Mouse (Mus musculus) kidney, postnatal 25 days (tissue): ENCODE measurements around the gene Iqck.

Experiments used
- DNase-seq, 2 experiments: peaks; one replicate each; pipeline ENCODE4 v3.0.0; 2021; ENCODE audit warnings: mixed read lengths in 2 of 2

Gene Iqck

DNA sequence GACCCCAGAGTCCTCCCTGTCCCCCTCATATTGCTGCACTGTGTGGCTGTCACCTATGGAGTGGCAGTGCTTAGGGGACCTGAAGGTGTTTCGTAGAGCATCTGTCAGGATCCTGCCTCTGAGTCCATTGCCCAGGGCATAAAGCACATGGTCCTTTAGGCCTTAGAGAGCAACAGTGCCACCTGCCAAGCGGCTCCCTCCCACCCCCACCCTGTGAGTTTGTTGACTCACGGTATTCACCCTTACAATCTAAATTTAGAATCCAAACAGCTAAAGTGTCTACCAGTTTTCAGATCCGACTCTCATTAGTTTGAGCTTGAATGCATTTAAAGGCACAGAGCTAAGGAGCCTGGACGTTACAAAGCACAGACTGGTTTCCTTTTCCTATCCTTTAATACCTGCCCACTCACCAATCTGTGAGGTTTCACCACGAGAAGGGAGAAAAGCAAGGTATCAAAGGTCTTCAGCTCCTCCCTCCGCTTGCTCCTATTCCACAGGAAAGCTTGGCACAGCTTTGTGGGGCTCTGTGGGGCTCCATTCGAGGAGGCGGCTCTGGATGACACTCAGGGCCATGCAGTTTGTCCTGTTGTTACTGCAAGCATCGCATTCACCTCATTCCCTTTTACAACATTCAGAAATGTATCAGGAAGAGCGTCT lies 98.2 kb downstream of the Iqck start:
- DNase-seq, result no peak

DNA sequence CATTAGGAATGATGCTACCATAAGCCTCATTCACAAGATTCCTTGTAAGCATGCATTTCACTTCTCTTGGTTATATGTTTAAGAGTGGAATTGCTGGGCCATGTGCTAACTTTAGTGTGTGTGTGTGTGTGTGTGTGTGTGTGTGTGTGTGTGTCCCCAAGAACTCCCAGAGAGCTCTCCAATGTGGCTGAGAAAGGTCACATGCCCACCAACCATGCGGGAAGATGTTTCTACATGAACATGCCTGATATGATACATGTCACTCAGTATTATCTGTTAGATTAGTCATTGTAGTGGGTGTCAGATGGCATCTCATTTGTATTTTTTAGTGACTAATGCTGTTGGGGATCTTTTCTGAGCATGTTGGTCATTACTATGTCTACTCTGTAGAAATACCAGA lies 99.4 kb downstream of the Iqck start:
- no peak for DNase-seq

DNA sequence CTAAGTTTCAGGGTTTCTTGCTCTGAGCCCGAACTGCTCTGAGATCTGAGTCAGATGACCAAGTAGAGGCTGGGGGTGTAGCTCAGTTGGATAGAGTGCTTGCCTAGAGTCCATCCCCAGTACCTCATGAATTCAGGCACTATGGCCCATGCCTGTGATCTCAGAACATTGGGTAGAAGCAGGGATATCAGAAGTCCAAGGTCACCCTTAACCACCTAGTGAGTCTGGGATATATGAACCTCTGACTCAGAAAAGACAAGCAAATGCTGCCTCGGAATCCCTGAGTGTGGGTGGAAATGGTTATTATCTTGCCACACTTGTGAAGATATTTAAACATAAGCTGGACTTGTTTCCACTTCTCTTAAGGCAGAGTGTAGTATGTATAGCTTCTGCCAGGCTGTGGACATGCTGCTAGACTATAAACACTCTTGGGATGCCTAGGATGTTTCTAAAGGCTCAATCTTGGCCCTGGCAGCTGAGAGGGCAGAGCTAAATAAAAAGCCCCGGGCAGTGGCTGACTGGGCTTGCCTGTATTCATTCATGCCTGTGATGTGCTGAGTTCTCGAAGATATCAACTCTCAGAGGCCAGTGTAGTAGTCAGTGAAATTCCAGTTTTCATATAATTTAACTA lies 101.2 kb downstream of the Iqck start:
- no peak for DNase-seq

DNA sequence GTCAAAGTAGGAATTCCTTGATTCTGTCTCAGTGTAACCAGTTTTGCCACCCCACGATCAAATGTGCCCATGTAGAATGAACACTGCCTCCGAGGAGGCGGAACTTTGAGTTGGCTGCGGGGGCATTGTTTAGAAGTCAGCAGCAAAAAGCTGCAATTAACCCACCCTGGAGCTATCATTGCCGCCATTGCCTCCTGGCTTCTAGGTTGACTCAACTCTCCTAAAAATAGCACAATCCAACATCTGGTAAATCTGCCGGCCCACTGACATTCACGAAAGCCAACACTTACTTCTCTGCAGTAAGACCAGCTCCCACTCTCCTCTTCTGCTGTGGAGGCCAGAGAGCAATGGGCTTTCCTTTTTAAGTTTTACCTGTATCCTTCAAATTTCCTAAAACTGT lies 103.7 kb downstream of the Iqck start:
- no peak for DNase-seq

GRCm38 (mm10) chr7:118964777-118965176 lies 109.2 kb downstream of the Iqck start:
- no peak for DNase-seq

DNA sequence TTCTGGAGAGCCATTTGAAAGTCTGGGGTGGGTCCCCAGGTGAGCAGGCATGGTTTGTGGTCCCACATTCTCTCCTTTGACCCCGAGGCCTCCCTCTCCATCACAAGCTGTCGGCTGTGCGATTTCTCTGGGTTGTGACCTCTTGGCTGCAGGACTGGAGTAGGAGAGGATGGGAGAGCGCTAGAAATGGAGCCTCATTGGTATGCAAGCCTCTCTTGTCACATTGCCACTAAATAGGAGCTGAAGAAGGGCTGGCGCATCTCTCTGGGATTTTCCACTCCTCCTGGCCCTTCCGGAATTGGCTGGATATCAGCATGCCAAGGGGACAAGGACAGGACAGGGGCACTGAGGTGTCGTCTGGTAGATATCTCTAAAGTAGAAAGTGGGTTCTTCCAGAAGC lies 109.6 kb downstream of the Iqck start:
- no peak for DNase-seq

GRCm38 (mm10) chr7:118968870-118969269 lies 113.3 kb downstream of the Iqck start:
- DNase-seq, result no peak

DNA sequence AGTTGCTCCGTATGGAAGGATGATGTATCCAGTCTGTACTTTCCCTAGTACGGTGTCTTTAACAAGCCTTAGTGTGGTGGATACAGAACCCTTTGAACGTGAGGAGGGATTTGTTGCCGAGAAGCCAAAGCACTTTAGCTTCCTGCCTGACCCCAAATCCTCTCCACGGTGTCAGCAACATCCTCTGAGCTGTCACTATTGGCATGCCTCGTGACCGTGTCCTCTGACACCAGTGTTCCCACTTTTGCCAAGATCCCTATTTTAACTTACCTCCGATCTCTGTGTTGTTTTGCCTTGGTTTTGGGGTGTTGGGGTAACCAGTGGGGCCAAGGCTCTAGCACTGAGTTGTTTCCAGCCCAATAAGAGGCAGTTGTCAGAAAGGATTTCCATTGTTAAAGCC lies 115.9 kb downstream of the Iqck start:
- DNase-seq, result no peak

DNA sequence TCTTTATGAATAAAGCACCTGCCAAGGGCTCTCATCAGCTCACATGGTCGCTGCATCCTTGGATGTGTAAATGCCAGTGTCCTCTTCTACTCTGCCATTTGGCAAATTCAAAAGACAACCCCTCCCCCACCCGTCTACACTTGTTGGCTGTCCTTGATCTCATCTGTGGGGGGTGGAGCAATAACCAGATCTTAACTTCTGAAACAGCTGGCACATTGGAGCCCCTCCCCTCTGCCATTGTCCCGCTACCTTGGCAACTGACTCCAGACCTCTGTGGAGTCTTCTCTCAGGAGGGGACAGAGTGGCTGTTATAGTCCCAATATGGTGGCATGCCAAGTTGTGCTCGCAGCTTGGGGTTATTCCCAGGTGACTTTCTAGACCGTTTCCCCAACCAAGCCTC lies 116.8 kb downstream of the Iqck start:
- DNase-seq, result no peak

DNA sequence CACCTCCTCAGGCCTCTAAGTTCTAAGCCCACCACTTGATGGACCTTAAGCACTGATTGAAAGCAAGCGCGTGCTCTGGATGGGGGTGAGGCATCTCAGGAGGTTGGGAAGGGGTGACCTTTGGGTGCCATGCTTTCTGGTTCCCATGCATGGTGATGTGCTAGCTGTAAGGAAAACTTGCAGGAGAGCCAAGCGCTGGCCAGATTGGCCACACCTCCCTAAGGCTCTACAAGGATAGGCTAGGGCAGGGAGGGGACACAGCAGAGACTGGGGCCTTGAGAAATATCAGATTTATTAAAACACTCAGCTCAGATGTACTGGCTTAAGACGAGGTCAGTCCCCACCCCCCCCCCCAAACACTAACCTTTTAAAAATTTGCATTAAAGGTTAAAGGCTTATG lies 117.8 kb downstream of the Iqck start:
- no peak for DNase-seq

- no peak for DNase-seq
Measured at GRCm38 (mm10) chr7:118975837-118976236, 120.3 kb downstream of the Iqck start.

- no peak for DNase-seq
Measured at GRCm38 (mm10) chr7:118976414-118977166, 121.0 kb downstream of the Iqck start.

DNA sequence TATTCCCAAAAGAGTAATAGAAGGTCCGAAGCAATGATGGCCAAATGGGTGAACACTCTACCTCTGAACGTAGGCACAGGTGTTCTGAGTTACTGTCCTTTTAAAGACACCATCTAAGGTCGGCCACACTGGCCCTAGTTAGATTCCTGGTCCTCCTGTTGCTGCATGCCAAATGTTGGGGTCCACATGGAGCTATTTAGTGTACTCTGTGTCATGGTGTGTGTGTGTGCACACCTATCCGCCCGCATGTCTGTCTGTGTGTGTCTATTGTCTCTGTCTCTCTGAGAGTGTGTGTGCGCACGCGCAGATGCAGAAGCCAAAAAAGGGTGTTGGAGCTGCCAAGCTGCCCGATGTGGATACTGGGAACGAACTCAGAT lies 121.6 kb downstream of the Iqck start:
- no peak for DNase-seq

DNA sequence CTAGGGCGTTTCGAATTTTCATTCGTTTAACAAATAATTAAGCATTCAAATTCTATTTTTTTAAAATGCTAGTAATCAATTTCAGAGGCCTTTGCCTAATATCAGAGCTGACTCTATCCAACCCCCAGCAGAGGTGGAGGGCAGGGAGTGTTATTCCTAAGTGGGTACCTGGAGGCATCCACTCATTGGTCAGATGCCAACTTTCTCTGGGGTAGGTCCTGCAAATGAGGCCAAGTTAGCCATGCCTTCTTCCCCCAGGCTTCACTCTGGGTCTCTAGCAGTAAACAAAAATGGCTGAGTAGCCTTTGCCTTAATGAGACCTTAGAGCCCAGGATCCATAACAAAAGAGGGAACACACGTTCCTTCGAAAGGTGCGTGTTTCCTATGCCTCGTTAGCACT lies 123.6 kb downstream of the Iqck start:
- no peak for DNase-seq

DNA sequence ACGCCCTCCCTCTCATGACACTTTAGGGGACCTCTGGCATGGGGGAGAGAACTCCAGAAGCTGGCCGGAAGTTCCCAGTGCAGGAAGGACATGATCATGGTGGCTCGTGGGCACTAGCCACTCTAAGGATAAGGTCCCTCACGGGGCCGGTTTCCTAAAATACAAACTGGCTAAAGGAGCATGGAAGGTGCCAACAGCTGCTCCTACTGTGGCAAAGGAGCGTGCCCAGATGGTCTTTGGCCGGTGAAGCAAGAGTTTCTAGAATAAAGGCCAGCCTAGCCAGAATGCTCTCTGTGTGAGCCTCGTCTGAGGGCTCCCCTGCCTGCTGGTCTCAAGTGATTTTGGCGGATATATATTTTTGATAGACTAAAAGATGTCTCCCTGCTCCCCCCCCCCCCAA lies 124.2 kb downstream of the Iqck start:
- no peak for DNase-seq

DNA sequence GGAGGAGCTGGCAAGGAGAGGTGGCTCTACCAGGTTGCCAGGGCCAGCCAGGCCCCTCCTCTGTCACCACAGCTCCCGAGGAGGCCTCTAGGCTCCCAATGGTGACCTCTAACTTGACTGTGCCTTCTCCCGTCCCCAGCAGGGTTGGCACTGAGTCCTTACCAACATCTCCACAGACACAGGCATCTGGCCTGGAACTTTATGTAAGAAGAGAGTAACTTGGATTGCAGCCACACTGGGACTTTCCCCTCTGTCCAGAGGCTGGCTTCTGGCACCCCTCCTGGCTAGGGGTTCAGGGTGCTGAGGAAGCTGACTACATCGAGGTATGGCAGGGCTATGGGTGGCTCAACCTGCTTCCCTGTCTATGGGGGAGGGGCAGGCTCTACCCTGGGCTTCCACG lies 125.8 kb downstream of the Iqck start:
- peak; percentile 50 to 79 for DNase-seq

- no peak for DNase-seq
Measured at GRCm38 (mm10) chr7:118981831-118982230, 126.3 kb downstream of the Iqck start.

DNA sequence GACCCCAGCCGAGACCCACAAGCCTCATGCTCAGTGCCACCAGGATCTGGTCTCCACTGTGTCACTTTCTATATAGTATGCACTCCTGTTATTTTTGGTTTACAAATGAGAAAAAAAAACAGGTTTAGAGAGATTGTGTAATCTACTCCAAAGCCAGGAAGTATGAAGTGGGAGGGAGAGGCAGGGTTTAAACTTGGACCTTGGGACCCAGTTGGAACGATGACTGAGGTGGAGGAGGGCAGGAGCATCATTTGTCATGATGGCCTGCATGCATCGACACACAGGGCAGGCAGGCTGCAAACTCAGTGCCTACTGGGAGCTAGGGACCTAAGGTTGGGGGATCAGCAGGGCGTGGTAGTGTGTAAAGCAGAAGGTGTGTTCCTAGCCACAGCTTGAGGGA lies 127.0 kb downstream of the Iqck start:
- DNase-seq, result no peak

GRCm38 (mm10) chr7:118983961-118984360 lies 128.4 kb downstream of the Iqck start:
- peak in 1 of 2 experiments; percentile 72 for DNase-seq

DNA sequence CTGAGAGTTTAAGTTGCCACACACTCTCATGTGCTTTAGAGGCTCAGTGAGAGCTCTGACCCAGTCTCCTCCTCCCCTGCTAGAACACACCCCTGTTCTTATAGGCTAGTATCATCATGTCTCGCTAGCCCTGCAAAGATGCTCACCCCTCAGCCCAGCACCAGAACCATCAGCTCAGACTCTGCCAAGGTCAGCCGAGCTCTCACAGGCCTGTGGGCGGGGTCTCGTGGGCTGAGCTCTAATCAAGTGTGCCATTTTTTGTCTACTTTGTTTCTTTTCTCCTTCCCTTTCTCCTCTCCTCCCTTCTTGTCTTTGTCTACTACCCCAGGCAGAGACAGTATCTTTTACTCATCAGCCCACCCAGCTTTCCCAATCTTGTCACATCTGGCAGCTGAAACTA lies 130.2 kb downstream of the Iqck start:
- no peak for DNase-seq

- no peak for DNase-seq
Measured at GRCm38 (mm10) chr7:118986369-118986768, 130.8 kb downstream of the Iqck start.

DNA sequence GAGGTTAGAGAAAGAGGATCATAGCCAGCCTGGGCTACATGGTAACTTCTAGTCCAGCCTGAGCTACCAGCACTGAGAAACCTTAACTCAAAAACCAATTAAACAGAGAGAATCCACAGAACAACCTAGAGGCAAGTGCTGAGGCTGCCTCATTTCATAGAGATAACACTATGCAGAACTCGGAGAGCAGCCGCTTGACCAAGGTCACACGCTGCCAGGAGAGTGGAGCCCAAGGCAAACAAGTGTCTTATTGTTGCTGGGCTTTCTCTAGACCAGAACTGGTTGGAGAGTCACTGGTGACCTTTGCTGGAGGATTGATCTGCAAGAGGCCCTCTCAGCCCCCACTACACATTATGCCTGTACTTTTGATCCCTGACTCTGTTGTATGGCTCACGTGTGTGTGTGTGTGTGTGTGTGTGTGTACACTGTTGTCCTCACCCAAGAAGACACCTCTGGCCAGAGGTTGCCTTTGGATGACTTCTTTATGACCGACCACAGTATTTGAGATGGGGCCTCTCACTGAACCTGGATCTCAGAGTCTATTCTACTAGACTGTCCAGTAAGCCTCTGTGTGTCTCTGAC lies 133.8 kb downstream of the Iqck start:
- no peak for DNase-seq

DNA sequence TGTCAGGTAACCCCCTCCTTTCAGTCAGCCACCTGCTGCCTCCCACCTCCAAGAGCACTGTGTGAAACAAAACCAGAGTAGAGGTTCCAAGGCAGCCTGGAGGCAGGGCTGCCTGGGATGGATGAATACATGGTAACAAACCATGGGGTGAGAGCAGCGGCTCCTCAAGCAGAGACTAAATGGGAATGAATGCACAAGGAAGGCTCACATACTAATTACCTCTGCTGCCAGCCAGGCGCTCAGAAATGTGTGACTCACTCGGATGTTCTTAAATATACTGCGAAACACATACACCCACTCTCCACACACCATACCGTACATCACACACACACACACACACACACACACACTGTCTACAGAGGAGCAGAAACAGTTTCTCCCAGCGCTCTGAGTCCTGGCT lies 134.7 kb downstream of the Iqck start:
- no peak for DNase-seq

DNA sequence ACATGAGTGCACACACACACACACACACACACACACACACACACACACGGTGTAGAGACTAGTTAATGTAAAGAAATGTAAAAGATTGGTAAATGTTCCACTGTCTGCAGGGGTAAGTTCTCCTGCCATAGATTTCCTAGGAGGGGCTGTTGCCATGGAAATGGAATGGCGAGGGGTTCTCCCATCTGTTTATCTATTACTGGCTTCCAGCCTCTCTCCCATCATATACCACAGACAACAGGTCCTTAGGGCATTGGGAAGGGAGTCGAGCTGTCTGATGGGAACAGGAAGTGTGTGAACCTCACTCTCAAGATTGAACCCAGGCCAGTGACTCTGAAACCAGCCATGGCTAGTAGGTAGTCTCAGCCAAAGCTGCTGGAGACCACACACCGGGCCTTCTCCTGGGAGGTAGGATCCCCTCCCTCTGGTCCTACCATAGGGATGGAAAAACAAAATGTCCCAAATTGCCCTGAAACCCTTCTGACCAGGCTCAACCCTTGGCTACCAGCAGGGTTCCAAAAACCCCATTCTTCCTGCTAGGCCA lies 135.9 kb downstream of the Iqck start:
- no peak for DNase-seq
